Mouse (Mus musculus) G1E (cell line): Measurements from ENCODE around the gene Aak1.

Experiments
- CTCF ChIP-seq: IDR thresholded peaks from 2 replicates; pipeline ENCODE4 v1.5.1; 2012; ENCODE audit warnings: low read depth, low read length, inconsistent platforms, mixed read lengths
- POLR2AphosphoS5 ChIP-seq: IDR thresholded peaks from 2 replicates; pipeline ENCODE4 v1.6.1; 2012; ENCODE audit warnings: low read depth, low read length, inconsistent platforms; ENCODE audit not compliant: insufficient replicate concordance
- TAL1 ChIP-seq: conservative IDR thresholded peaks from 2 replicates; pipeline ENCODE4 v1.6.1; 2012; ENCODE audit warnings: low read depth, low read length, inconsistent platforms, mixed read lengths

- TF ChIP-seq CTCF (no peak), TAL1 (no peak), POLR2AphosphoS5 (no peak)
Observed at GRCm38 (mm10) chr6:86850588-86850987, 1.3 kb downstream of the Aak1 start.
